Mouse (Mus musculus) lung, adult 10 weeks (tissue): ENCODE data around the gene Crbn. TPM values are rescaled to one million over a fixed set of nuclear protein-coding genes. Genes with fewer than 3 reads are reported as not detected.

Experiments used
- polyA plus RNA-seq: library from polyadenylated mRNA; stranded (reverse); fragments of 350-450 nt; fragmentation: Illumina TruSeq; extraction: RNeasy Lipid Tissue Mini Kit (QIAGEN cat#74804); gene quantifications from one replicate; pipeline ENCODE4 v1.2.3, GENCODE M21; 2014; ENCODE audit warnings: low read depth, low replicate concordance; ENCODE audit not compliant: insufficient read depth

Gene Crbn
- polyA plus RNA-seq = 18.4 TPM

DNA sequence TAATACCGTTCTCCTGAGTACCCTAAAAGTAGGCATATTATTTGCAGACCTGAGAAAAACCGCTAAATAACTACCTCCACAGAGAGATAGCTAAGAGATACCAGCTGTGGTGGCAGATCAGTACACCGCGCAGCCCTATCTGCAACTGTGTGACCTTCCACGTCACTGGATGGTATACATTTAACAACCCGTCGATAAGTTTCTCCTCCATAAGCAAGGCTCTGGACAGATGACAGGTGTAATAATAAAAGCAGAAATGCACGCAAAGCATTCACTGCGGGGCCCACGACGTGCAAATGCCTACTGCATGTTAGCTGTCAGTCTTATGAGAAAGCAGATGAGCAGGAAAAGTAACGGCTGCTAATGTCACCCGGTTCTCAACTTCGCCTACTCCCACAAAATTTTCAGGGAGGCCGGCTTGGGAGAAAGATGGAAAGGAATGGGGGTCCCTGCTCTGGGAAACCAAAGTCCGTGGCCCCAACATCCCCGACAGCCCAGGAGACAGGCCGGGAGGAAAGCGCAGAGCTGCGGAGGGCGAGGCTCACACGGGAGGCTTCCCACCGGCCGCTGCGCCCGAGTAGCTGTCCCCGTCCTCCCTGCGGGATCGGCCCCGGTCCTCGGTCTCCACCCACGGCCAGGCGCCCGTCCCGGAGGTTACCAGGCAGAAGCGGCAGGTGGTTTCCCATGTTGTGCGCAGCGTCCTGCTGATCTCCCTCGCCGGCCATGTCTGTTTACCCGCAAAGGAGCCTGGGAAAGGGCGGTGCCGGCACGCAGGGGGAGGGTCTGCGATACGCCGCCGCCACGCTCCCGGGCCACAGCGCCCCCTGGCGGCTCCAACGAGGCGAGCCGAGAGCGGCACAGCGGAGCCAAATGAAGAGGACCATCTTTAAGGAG lies at the start of gene Crbn:
Gene Crbn (minus strand): TSS at position 745 of the 894 bp plus-strand sequence.

GRCm38 (mm10) chr6:106768640-106769289 lies 31.1 kb downstream of the Crbn start, which contains the start of gene Trnt1:
Gene Trnt1, plus strand, starts transcription at chr6:106769120.

GRCm38 (mm10) chr6:106748887-106749388 lies 50.9 kb downstream of the Crbn start, which contains the start of gene Il5ra:
Gene Il5ra, minus strand, starts transcription at chr6:106749037.

Other genes starting within 250 kb of the Crbn start
- gene Il5ra, start 51.0 kb downstream of the Crbn start, polyA plus RNA-seq = 0.50 TPM
- 17.8 TPM for gene Trnt1, start 31.0 kb downstream of the Crbn start, polyA plus RNA-seq